ENCODE assay signal across 17 mouse cellular contexts in the genomic region with DNA sequence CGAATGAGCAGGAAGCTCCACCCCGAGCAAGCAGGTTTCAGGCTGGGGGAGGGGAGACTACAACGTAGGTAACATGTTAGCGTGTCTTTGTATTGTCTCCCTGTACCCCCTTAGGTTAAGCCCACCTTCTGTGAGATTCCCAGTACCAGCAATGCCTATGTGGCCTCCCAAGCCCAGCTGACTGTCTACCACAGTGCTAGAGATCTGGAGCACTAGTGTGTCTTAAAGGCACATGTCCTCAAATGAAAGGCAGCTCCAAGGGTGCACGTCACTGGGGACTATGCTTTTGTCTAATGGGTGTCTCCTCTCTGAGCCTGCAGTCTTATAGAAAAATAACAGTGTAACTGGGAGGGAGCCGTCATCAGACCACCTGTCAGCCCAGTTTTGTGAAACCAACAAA.
"Had no signal": no experiment of that assay in that cellular context is flagged by ENCODE, and none has a peak within 500 bp of the region (broad histone marks: within the 10 kb centered on the region; RNA-seq: fewer than 3 reads in every experiment).

No protein-coding gene starts in this region.

- H3K27ac ChIP-seq: kidney, postnatal 0 days; layer of hippocampus, adult 2 months; limb, embryonic 15.5 days; liver, embryonic 13.5 days; lung, embryonic 15.5 days; macrophage; neural tube, embryonic 15.5 days had no signal

- H3K9me3 ChIP-seq: limb, embryonic 15.5 days; liver, embryonic 13.5 days; lung, embryonic 15.5 days; neural tube, embryonic 15.5 days had no signal

- H3K27me3 ChIP-seq: limb, embryonic 15.5 days; liver, embryonic 13.5 days; lung, embryonic 15.5 days; neural tube, embryonic 15.5 days had no signal

- H3K4me3 ChIP-seq: layer of hippocampus, adult 2 months; limb, embryonic 15.5 days; liver, embryonic 13.5 days; lung, embryonic 15.5 days; myocyte; neural tube, embryonic 15.5 days had no signal

- DNase-seq: kidney, adult 11 months; kidney, adult 9 months; kidney, postnatal 4 days; liver, embryonic 13.5 days; liver, postnatal 0 days; lung, postnatal 14 days; right cerebral cortex, postnatal 4 days; spleen, adult 18-20 months; thymus, adult 2 months; thymus, postnatal 25 days had no signal

- ATAC-seq: liver, postnatal 0 days had no signal

- H3K4me1 ChIP-seq: limb, embryonic 15.5 days; liver, embryonic 13.5 days; neural tube, embryonic 15.5 days had no signal

- H3K9ac ChIP-seq: limb, embryonic 15.5 days; liver, embryonic 13.5 days; liver, postnatal 0 days; lung, embryonic 15.5 days; neural tube, embryonic 15.5 days had no signal

- H3K36me3 ChIP-seq: limb, embryonic 15.5 days; liver, embryonic 13.5 days; lung, embryonic 15.5 days; neural tube, embryonic 15.5 days had no signal

- H3K4me2 ChIP-seq: limb, embryonic 15.5 days; liver, embryonic 13.5 days; lung, embryonic 15.5 days; neural tube, embryonic 15.5 days had no signal
